Mouse (Mus musculus): Measurements from ENCODE around the gene Mapk10.

DNA sequence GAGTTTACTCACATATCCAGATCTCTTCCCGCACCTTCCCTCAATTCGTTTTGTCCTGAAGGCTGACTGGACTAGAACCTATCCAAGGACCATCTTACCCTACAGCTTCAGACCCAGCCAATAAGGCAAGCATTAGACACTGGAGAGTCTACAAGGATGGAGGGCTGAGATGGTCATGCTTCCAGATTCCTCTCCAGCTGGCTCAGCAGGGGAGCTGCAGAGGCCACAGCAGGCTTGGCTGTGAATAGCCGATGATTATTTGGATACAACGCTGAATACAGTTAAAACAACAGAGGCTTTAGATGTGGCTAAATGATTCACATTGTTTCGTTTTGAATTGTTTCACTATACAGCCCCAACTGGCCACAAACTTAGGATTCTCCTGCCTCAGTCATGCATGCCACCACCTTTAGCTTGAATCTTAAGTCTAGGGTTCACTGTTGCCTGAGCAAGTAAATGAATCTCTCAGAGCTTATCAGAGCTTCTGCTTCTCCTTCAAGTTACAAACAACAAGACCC lies 108.2 kb downstream of the Mapk10 start:
- TF ChIP-seq CTCF (IDR thresholded peaks at IDR 0.05; ENCODE audit: low read depth) (no peak), EP300 (optimal IDR thresholded peaks at IDR 0.05) (no peak)

Data from stomach, postnatal 0 days (tissue).